Comparison of ENCODE assay signal across 9 mouse cellular contexts in the genomic region with DNA sequence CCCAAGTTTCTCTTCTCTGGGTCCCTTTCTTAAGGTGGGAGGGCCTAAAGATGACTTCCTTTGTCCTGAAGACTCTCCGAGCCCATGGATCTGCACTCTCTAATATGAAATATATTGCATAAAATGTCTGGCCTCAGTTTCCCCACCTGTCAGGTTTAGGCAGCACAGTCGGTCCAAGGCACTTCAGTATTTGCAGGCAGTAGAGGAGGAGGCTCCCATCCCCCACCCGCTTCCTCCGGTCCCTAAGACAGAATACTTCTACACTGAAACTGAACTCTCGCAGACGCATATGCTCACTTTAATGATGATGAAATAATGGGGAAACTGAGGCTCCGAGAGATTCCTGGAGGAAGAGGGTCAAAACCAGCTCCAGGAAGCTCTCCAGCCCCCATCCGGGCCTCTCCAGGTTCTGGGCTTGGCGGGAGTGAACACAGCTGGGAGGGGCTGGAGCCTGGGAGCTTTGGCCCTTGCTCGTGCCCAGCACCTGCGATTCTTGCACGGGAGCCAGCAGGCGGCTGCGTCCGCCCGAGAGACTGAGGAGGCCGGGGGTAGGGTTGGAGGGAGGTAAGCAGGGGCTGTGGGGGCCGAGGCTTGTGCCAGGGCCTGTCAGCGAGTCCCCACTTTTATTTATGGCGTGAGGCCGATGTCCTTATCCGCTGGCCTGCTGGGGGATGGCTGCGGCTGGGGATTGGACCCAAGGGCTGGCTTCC. TPM values are rescaled to one million over a fixed set of nuclear protein-coding genes. Genes with fewer than 3 reads are reported as not detected.
DNase-seq lines count a peak whose midpoint lies in the region; ATAC-seq and TF ChIP-seq lines count a peak whose summit lies in the region.
"Had no signal": no experiment of that assay in that cellular context is flagged by ENCODE, and none has a peak within 500 bp of the region (broad histone marks: within the 10 kb centered on the region; RNA-seq: fewer than 3 reads in every experiment).

No protein-coding gene starts in this region.

- ATAC-seq in forebrain, postnatal 0 days: no peak
- no peak for ATAC-seq in intestine, embryonic 16.5 days

- no peaks in the 10 kb centered on the region for H3K9me3 ChIP-seq in forebrain, embryonic 10.5 days
- H3K9me3 ChIP-seq in forebrain, postnatal 0 days (ENCODE audit: low read length): no peaks in the 10 kb centered on the region
- H3K9me3 ChIP-seq in E14TG2a.4 (ENCODE audit: low read length): no peaks in the 10 kb centered on the region
- no peaks in the 10 kb centered on the region for H3K9me3 ChIP-seq in intestine, embryonic 16.5 days (ENCODE audit: control insufficient read depth, low read length)

- 11% methylated on average over 23 of the region's 23 CpGs for WGBS in forebrain, embryonic 10.5 days
- WGBS in forebrain, postnatal 0 days: 11% methylated on average over 23 of the region's 23 CpGs
- 16% methylated on average over 23 of the region's 23 CpGs for WGBS in intestine, embryonic 16.5 days

- H3K27me3 ChIP-seq in forebrain, embryonic 10.5 days (ENCODE audit: poor library complexity, severe bottlenecking): peaks cover 79% of the 10 kb centered on the region
- H3K27me3 ChIP-seq in forebrain, postnatal 0 days (ENCODE audit: insufficient read depth, low read length): peaks cover 28% of the 10 kb centered on the region
- peaks cover 73% of the 10 kb centered on the region for H3K27me3 ChIP-seq in E14TG2a.4 (ENCODE audit: insufficient read depth, low read length)
- H3K27me3 ChIP-seq in intestine, embryonic 16.5 days (replicated peaks; ENCODE audit: control insufficient read depth, insufficient read depth, low read length): peaks cover 57% of the 10 kb centered on the region

- H3K27ac ChIP-seq in forebrain, embryonic 10.5 days: no peak overlapping the region
- H3K27ac ChIP-seq in forebrain, postnatal 0 days (ENCODE audit: low read depth, low read length): no peak overlapping the region
- H3K27ac ChIP-seq in gastrocnemius, adult 2 months: no peak overlapping the region
- no peak overlapping the region for H3K27ac ChIP-seq in intestine, embryonic 16.5 days (ENCODE audit: low read length)

- no peak for TF ChIP-seq CTCF in forebrain, postnatal 0 days (IDR thresholded peaks at IDR 0.05; ENCODE audit: low read depth)
- no peak for TF ChIP-seq CTCF in E14TG2a.4 (conservative IDR thresholded peaks at IDR 0.05; ENCODE audit: low read length)
- no peak for TF ChIP-seq CTCF in gastrocnemius, adult 2 months (IDR thresholded peaks at IDR 0.05)

- intact Hi-C loops in gastrocnemius, adult 2 months (cut with DNase I): no loop called here

- no peak for DNase-seq in forebrain, embryonic 10.5 days (ENCODE audit: extremely low spot score, low spot score)
- no peak for DNase-seq in forebrain, postnatal 0 days
- peak; percentile 82 for DNase-seq in gastrocnemius, adult 2 months
- no peak for DNase-seq in frontal cortex, postnatal 36 days (ENCODE audit: low spot score in 2 of 2)
- no peak for DNase-seq in left cerebral cortex, adult 8-10 months (ENCODE audit: low spot score in 2 of 2)
- no peak for DNase-seq in adrenal gland, adult 8-10 months

- peaks cover 75% of the 10 kb centered on the region for H3K4me1 ChIP-seq in forebrain, embryonic 10.5 days
- H3K4me1 ChIP-seq in forebrain, postnatal 0 days (ENCODE audit: insufficient read depth): peaks cover 11% of the 10 kb centered on the region; the same call in 1 of the 2 replicates
- peaks cover 69% of the 10 kb centered on the region for H3K4me1 ChIP-seq in E14TG2a.4 (replicated peaks; ENCODE audit: low read depth, low read length)
- H3K4me1 ChIP-seq in intestine, embryonic 16.5 days (ENCODE audit: control insufficient read depth, insufficient read depth, low read length): peaks cover 32% of the 10 kb centered on the region

- no peak overlapping the region for H3K9ac ChIP-seq in forebrain, postnatal 0 days
- peak overlapping the region; percentile 15; the same call in 1 of the 2 replicates for H3K9ac ChIP-seq in intestine, embryonic 16.5 days (ENCODE audit: low read depth, low read length)

- peak overlapping the region; percentile 29 for H3K4me3 ChIP-seq in forebrain, embryonic 10.5 days
- H3K4me3 ChIP-seq in forebrain, postnatal 0 days (ENCODE audit: low read depth, low read length): no peak overlapping the region
- H3K4me3 ChIP-seq in E14TG2a.4 (replicated peaks; ENCODE audit: low read length): peak overlapping the region; percentile 50
- no peak overlapping the region for H3K4me3 ChIP-seq in gastrocnemius, adult 2 months
- H3K4me3 ChIP-seq in intestine, embryonic 16.5 days (ENCODE audit: low read length): no peak overlapping the region

- H3K4me2 ChIP-seq in forebrain, postnatal 0 days (ENCODE audit: low read depth): no peak overlapping the region
- peak overlapping the region; percentile 28; the same call in 1 of the 2 replicates for H3K4me2 ChIP-seq in intestine, embryonic 16.5 days (ENCODE audit: low read depth, low read length)

- peaks cover 13% of the 10 kb centered on the region for H3K36me3 ChIP-seq in forebrain, embryonic 10.5 days (replicated peaks)
- H3K36me3 ChIP-seq in forebrain, postnatal 0 days (ENCODE audit: insufficient read depth): peaks cover 7% of the 10 kb centered on the region; the same call in 1 of the 2 replicates
- peaks cover 23% of the 10 kb centered on the region for H3K36me3 ChIP-seq in E14TG2a.4 (ENCODE audit: insufficient read depth, low read length)
- no peaks in the 10 kb centered on the region for H3K36me3 ChIP-seq in intestine, embryonic 16.5 days (ENCODE audit: control insufficient read depth, insufficient read depth, low read length)

RNA-seq across cellular contexts. Expression of gene Rex1bd, which starts 4.6 kb away (rescaled TPM):
- polyA plus RNA-seq in forebrain, embryonic 10.5 days (2016; fragmentation: Nextera tagmentation; extraction: Ambion mirVana): 126 and 136 TPM in 2 replicates
- total RNA-seq in forebrain, postnatal 0 days (2014; rRNA removed): 130 and 148 TPM in 2 replicates
- polyA plus RNA-seq in forebrain, postnatal 0 days (2015; fragmentation: Nextera tagmentation; extraction: Ambion mirVana): 200 and 247 TPM in 2 replicates
- 100 to 1,000 TPM; 146 to 148 TPM for total RNA-seq in gastrocnemius, adult 2 months (2021)
- 130 and 137 TPM in 2 replicates for polyA plus RNA-seq in intestine, embryonic 16.5 days (2015; fragmentation: Nextera tagmentation; extraction: Ambion mirVana)
- 100 to 1,000 TPM; 103 to 117 (median 109) TPM for total RNA-seq in left cerebral cortex, adult 8-10 months (2022)
- 100 to 1,000 TPM; 126 to 165 (median 148) TPM for total RNA-seq in adrenal gland, adult 8-10 months (2022)

RNA-seq across cellular contexts. Expression of gene Uba52, which starts 8.6 kb away (rescaled TPM):
- polyA plus RNA-seq in forebrain, embryonic 10.5 days (2016; fragmentation: Nextera tagmentation; extraction: Ambion mirVana): 879 and 899 TPM in 2 replicates
- total RNA-seq in forebrain, postnatal 0 days (2014; rRNA removed): 459 and 595 TPM in 2 replicates
- polyA plus RNA-seq in forebrain, postnatal 0 days (2015; fragmentation: Nextera tagmentation; extraction: Ambion mirVana): 808 and 1,035 TPM in 2 replicates
- total RNA-seq in gastrocnemius, adult 2 months (2021): 100 to 1,000 TPM; 777 to 924 TPM
- polyA plus RNA-seq in intestine, embryonic 16.5 days (2015; fragmentation: Nextera tagmentation; extraction: Ambion mirVana): 991 TPM in 2 replicates
- total RNA-seq in left cerebral cortex, adult 8-10 months (2022): 1,000 to 10,000 TPM in 1 of 4 experiments, 100 to 1,000 TPM in 3; 847 to 1,003 (median 930) TPM
- 1,000 to 10,000 TPM; 1,217 to 1,378 (median 1,304) TPM for total RNA-seq in adrenal gland, adult 8-10 months (2022)

RNA-seq across cellular contexts. Expression of gene Crlf1, which starts 9.0 kb away (rescaled TPM):
- 34.1 and 48.4 TPM in 2 replicates for polyA plus RNA-seq in forebrain, embryonic 10.5 days (2016; fragmentation: Nextera tagmentation; extraction: Ambion mirVana)
- 6.5 and 20.9 TPM in 2 replicates for total RNA-seq in forebrain, postnatal 0 days (2014; rRNA removed)
- polyA plus RNA-seq in forebrain, postnatal 0 days (2015; fragmentation: Nextera tagmentation; extraction: Ambion mirVana): 24.6 and 34.5 TPM in 2 replicates
- 1 to 10 TPM; 2.5 to 3.2 TPM for total RNA-seq in gastrocnemius, adult 2 months (2021)
- 1.6 and 1.7 TPM in 2 replicates for polyA plus RNA-seq in intestine, embryonic 16.5 days (2015; fragmentation: Nextera tagmentation; extraction: Ambion mirVana)
- total RNA-seq in left cerebral cortex, adult 8-10 months (2022): 1 to 10 TPM in 2 of 4 experiments, under 1 TPM in 2; 0.94 to 1.6 (median 1.2) TPM
- total RNA-seq in adrenal gland, adult 8-10 months (2022): 1 to 10 TPM in 1 of 4 experiments, under 1 TPM in 2, not detected in 1; 0.51 to 1.5 (median 0.59) TPM
- total RNA-seq: liver, adult 2 months had no signal
- polyA plus RNA-seq: liver, adult 2 months had no signal

RNA-seq across cellular contexts. Expression of gene Tmem59l, which starts 14.8 kb away (rescaled TPM):
- 16.7 and 19.5 TPM in 2 replicates for polyA plus RNA-seq in forebrain, embryonic 10.5 days (2016; fragmentation: Nextera tagmentation; extraction: Ambion mirVana)
- total RNA-seq in forebrain, postnatal 0 days (2014; rRNA removed): 96.0 and 115 TPM in 2 replicates
- polyA plus RNA-seq in forebrain, postnatal 0 days (2015; fragmentation: Nextera tagmentation; extraction: Ambion mirVana): 147 and 150 TPM in 2 replicates
- total RNA-seq in gastrocnemius, adult 2 months (2021): not detected
- 2.9 and 3.3 TPM in 2 replicates for polyA plus RNA-seq in intestine, embryonic 16.5 days (2015; fragmentation: Nextera tagmentation; extraction: Ambion mirVana)
- 100 to 1,000 TPM; 271 to 280 (median 273) TPM for total RNA-seq in left cerebral cortex, adult 8-10 months (2022)
- 10 to 100 TPM; 27.2 to 44.6 (median 31.0) TPM for total RNA-seq in adrenal gland, adult 8-10 months (2022)
- total RNA-seq: liver, adult 2 months had no signal
- polyA plus RNA-seq: liver, adult 2 months had no signal

RNA-seq across cellular contexts. Expression of gene Klhl26, which starts 25.2 kb away (rescaled TPM):
- polyA plus RNA-seq in forebrain, embryonic 10.5 days (2016; fragmentation: Nextera tagmentation; extraction: Ambion mirVana): 19.9 and 20.2 TPM in 2 replicates
- total RNA-seq in forebrain, postnatal 0 days (2014; rRNA removed): 29.9 and 34.8 TPM in 2 replicates
- 30.8 and 35.3 TPM in 2 replicates for polyA plus RNA-seq in forebrain, postnatal 0 days (2015; fragmentation: Nextera tagmentation; extraction: Ambion mirVana)
- 1 to 10 TPM; 6.7 to 8.5 TPM for total RNA-seq in gastrocnemius, adult 2 months (2021)
- polyA plus RNA-seq in intestine, embryonic 16.5 days (2015; fragmentation: Nextera tagmentation; extraction: Ambion mirVana): 21.2 and 21.5 TPM in 2 replicates
- 10 to 100 TPM; 39.1 to 42.8 (median 40.4) TPM for total RNA-seq in left cerebral cortex, adult 8-10 months (2022)
- total RNA-seq in adrenal gland, adult 8-10 months (2022): 10 to 100 TPM; 27.3 to 35.8 (median 30.6) TPM

Comparison
In these comparisons a context has a peak if more than half of its experiments do, and no peak if none do; other contexts are left out.
1. H3K4me3 ChIP-seq: peak in forebrain, embryonic 10.5 days (single experiment) and E14TG2a.4 (single experiment); none in forebrain, postnatal 0 days (single experiment), gastrocnemius, adult 2 months (single experiment) and intestine, embryonic 16.5 days (single experiment).